Mouse (Mus musculus) lung, adult 2 months (tissue): ENCODE data around the gene Prdm16.

ENCODE experiments used
- CTCF ChIP-seq: fragments of 200-500 bp; IDR thresholded peaks from 2 replicates; pipeline ENCODE4 v1.5.1; 2011; ENCODE audit warnings: mild to moderate bottlenecking, low read length, control low read depth; ENCODE audit not compliant: insufficient read depth
- POLR2A ChIP-seq: fragments of 200-500 bp; IDR thresholded peaks from 2 replicates; pipeline ENCODE4 v1.6.1; 2011; ENCODE audit warnings: low read depth, mild to moderate bottlenecking, control low read depth, low read length, borderline replicate concordance; ENCODE audit errors: extremely low read depth

DNA sequence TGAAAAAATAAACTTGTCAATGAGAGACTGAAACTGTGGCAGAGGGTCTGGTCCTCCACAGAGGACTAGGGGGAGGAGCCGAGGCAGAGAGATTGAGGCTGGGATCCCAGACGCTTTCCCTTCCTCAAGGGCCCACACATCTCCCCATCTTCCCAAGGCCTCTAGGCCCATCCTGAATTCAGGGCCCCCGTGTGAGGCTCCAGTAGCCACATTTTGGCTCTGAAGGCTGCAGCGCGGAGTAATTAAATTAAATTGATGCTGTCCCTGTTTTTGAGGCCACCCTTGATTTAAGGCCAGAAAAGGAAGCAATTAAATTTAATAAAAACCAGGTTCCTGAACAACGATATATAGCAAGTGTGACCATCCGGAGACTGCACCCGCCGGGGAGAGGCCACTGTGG is 66.8 kb downstream of the Prdm16 start:
- no peak for TF ChIP-seq CTCF
- no peak for TF ChIP-seq POLR2A
